Mouse (Mus musculus) forebrain, embryonic 12.5 days (tissue): Measurements from ENCODE around the gene Psmd9. TPM values are rescaled to one million over a fixed set of nuclear protein-coding genes. Genes with fewer than 3 reads are reported as not detected.

ENCODE experiments used
- ATAC-seq: fragments of 200-750 bp; cut with Nextera tagmentation; 2 replicates; pipeline ENCODE4 v1.8.0; 2017; ENCODE audit warnings: moderate TSS enrichment; ENCODE audit not compliant: low FRiP score
- H3K27ac ChIP-seq: fragments of 300-500 bp; sonication (generic); 2 replicates; pipeline ENCODE4 v1.5.1; 2016; ENCODE audit warnings: mild to moderate bottlenecking
- H3K27me3 ChIP-seq: fragments of 300-500 bp; sonication (generic); 2 replicates; pipeline ENCODE4 v1.6.1; 2016; ENCODE audit warnings: mild to moderate bottlenecking
- H3K36me3 ChIP-seq: fragments of 300-500 bp; sonication (generic); replicated peaks from 2 replicates; pipeline ENCODE4 v1.6.1; 2016; ENCODE audit warnings: mild to moderate bottlenecking
- H3K4me1 ChIP-seq: fragments of 300-500 bp; sonication (generic); 2 replicates; pipeline ENCODE4 v1.6.1; 2016
- H3K4me2 ChIP-seq: fragments of 300-500 bp; sonication (generic); 2 replicates; pipeline ENCODE4 v1.6.1; 2016; ENCODE audit warnings: mild to moderate bottlenecking, moderate library complexity
- H3K4me3 ChIP-seq: fragments of 300-500 bp; sonication (generic); replicated peaks from 2 replicates; pipeline ENCODE4 v1.5.1; 2016; ENCODE audit warnings: mild to moderate bottlenecking
- H3K9ac ChIP-seq: fragments of 300-500 bp; sonication (generic); 2 replicates; pipeline ENCODE4 v1.6.1; 2016; ENCODE audit warnings: mild to moderate bottlenecking
- H3K9me3 ChIP-seq: fragments of 300-500 bp; sonication (generic); 2 replicates; pipeline ENCODE4 v1.6.1; 2016
- WGBS: fragments of 180-500 bp; shearing (Covaris S2); methylation state at CpG from one replicate; pipeline ENCODE4 v1.1.7; 2016; 5-methylcytosine and 5-hydroxymethylcytosine counted together
- polyA plus RNA-seq: library from polyadenylated mRNA; unstranded; fragments of >200 nt; fragmentation: Nextera tagmentation; extraction: Ambion mirVana; gene quantifications from 2 replicates; pipeline ENCODE4 v1.2.1, GENCODE M21; 2016

Gene Psmd9
- polyA plus RNA-seq, 1 experiment from 2014 or later, result 71.6 TPM

- H3K4me3 ChIP-seq, result no peak overlapping the region
- ATAC-seq, result no peak
- peaks cover 12% of the 10 kb centered on the region for H3K27me3 ChIP-seq
- H3K9ac ChIP-seq, result no peak overlapping the region
- no peaks in the 10 kb centered on the region for H3K36me3 ChIP-seq
- 44% methylated on average over 23 of the region's 23 CpGs for WGBS
- peak overlapping the region; percentile 77 for H3K27ac ChIP-seq
- H3K4me2 ChIP-seq, result peak overlapping the region; percentile 17; the same call in 1 of the 2 replicates
- H3K9me3 ChIP-seq, result no peaks in the 10 kb centered on the region
- peaks cover 12% of the 10 kb centered on the region for H3K4me1 ChIP-seq
These were observed 87.9 kb downstream of the Psmd9 start for GRCm38 (mm10) chr5:123256841-123257755.

- H3K9me3 ChIP-seq, result no peaks in the 10 kb centered on the region
- H3K4me2 ChIP-seq, result no peak overlapping the region
- no peak overlapping the region for H3K9ac ChIP-seq
- peaks cover 11% of the 10 kb centered on the region; the same call in 1 of the 2 replicates for H3K4me1 ChIP-seq
- ATAC-seq, result no peak
- H3K27ac ChIP-seq, result no peak overlapping the region
- peaks cover 7% of the 10 kb centered on the region; the same call in 1 of the 2 replicates for H3K27me3 ChIP-seq
- H3K4me3 ChIP-seq, result no peak overlapping the region
- H3K36me3 ChIP-seq, result no peaks in the 10 kb centered on the region
- WGBS, result 51% methylated on average over 5 of the region's 5 CpGs
These were observed 89.8 kb downstream of the Psmd9 start for GRCm38 (mm10) chr5:123258990-123259389.

- WGBS, result 83% methylated on average over 8 of the region's 8 CpGs
- Histone ChIP-seq H3K27me3 (no peaks in the 10 kb centered on the region), H3K4me2 (no peak overlapping the region), H3K27ac (no peak overlapping the region), H3K9ac (no peak overlapping the region), H3K36me3 (no peaks in the 10 kb centered on the region), H3K9me3 (no peaks in the 10 kb centered on the region), H3K4me1 (peaks cover 11% of the 10 kb centered on the region; the same call in 1 of the 2 replicates), H3K4me3 (no peak overlapping the region)
- no peak for ATAC-seq
These were observed 91.5 kb downstream of the Psmd9 start for GRCm38 (mm10) chr5:123260698-123261097.

- Histone ChIP-seq H3K9me3 (no peaks in the 10 kb centered on the region), H3K27me3 (no peaks in the 10 kb centered on the region), H3K4me3 (no peak overlapping the region), H3K9ac (no peak overlapping the region), H3K4me1 (no peaks in the 10 kb centered on the region), H3K27ac (no peak overlapping the region), H3K36me3 (no peaks in the 10 kb centered on the region), H3K4me2 (no peak overlapping the region)
- no peak for ATAC-seq
- 79% methylated on average over 3 of the region's 3 CpGs for WGBS
These were observed 97.7 kb downstream of the Psmd9 start for GRCm38 (mm10) chr5:123266909-123267308.

- H3K36me3 ChIP-seq, result no peaks in the 10 kb centered on the region
- WGBS, result 79% methylated on average over 28 of the region's 28 CpGs
- ATAC-seq, result no peak
- no peak overlapping the region for H3K9ac ChIP-seq
- no peak overlapping the region for H3K4me2 ChIP-seq
- H3K27me3 ChIP-seq, result no peaks in the 10 kb centered on the region
- H3K4me1 ChIP-seq, result peaks cover 6% of the 10 kb centered on the region; the same call in 1 of the 2 replicates
- no peaks in the 10 kb centered on the region for H3K9me3 ChIP-seq
- no peak overlapping the region for H3K27ac ChIP-seq
- H3K4me3 ChIP-seq, result no peak overlapping the region
These were observed 99.6 kb downstream of the Psmd9 start for GRCm38 (mm10) chr5:123268477-123269474.

GRCm38 (mm10) chr5:123270917-123271316 lies 101.7 kb downstream of the Psmd9 start:
- peaks cover 13% of the 10 kb centered on the region for H3K4me1 ChIP-seq
- H3K27ac ChIP-seq, result no peak overlapping the region
- H3K4me3 ChIP-seq, result no peak overlapping the region
- ATAC-seq, result no peak
- WGBS, result 80% methylated on average over 11 of the region's 11 CpGs
- no peak overlapping the region for H3K9ac ChIP-seq
- H3K4me2 ChIP-seq, result no peak overlapping the region
- no peaks in the 10 kb centered on the region for H3K9me3 ChIP-seq
- peaks cover 9% of the 10 kb centered on the region; the same call in 1 of the 2 replicates for H3K27me3 ChIP-seq
- H3K36me3 ChIP-seq, result no peaks in the 10 kb centered on the region

- Histone ChIP-seq H3K4me3 (no peak overlapping the region), H3K4me2 (no peak overlapping the region), H3K27me3 (peaks cover 9% of the 10 kb centered on the region; the same call in 1 of the 2 replicates), H3K36me3 (no peaks in the 10 kb centered on the region), H3K9me3 (no peaks in the 10 kb centered on the region), H3K9ac (no peak overlapping the region), H3K27ac (no peak overlapping the region), H3K4me1 (peaks cover 26% of the 10 kb centered on the region)
- 57% methylated on average over 5 of the region's 5 CpGs for WGBS
- ATAC-seq, result peak; percentile 30; the same call in 1 of the 2 replicates
These were observed 103.7 kb downstream of the Psmd9 start for GRCm38 (mm10) chr5:123272927-123273326.

GRCm38 (mm10) chr5:123276636-123277341 lies 107.6 kb downstream of the Psmd9 start:
- H3K27me3 ChIP-seq, result peaks cover 9% of the 10 kb centered on the region; the same call in 1 of the 2 replicates
- peaks cover 26% of the 10 kb centered on the region for H3K4me1 ChIP-seq
- ATAC-seq, result no peak
- no peaks in the 10 kb centered on the region for H3K9me3 ChIP-seq
- 80% methylated on average over 9 of the region's 9 CpGs for WGBS
- H3K27ac ChIP-seq, result peak overlapping the region; percentile 68
- no peak overlapping the region for H3K4me2 ChIP-seq
- no peak overlapping the region for H3K4me3 ChIP-seq
- H3K9ac ChIP-seq, result no peak overlapping the region
- no peaks in the 10 kb centered on the region for H3K36me3 ChIP-seq

GRCm38 (mm10) chr5:123277342-123277701 lies 108.1 kb downstream of the Psmd9 start:
- H3K4me3 ChIP-seq, result no peak overlapping the region

GRCm38 (mm10) chr5:123277704-123278103 lies 108.5 kb downstream of the Psmd9 start:
- peaks cover 9% of the 10 kb centered on the region; the same call in 1 of the 2 replicates for H3K27me3 ChIP-seq
- H3K4me2 ChIP-seq, result no peak overlapping the region
- no peaks in the 10 kb centered on the region for H3K36me3 ChIP-seq
- WGBS, result 85% methylated on average over 4 of the region's 4 CpGs
- ATAC-seq, result no peak
- H3K4me3 ChIP-seq, result no peak overlapping the region
- H3K27ac ChIP-seq, result no peak overlapping the region
- peaks cover 26% of the 10 kb centered on the region for H3K4me1 ChIP-seq
- H3K9me3 ChIP-seq, result no peaks in the 10 kb centered on the region
- no peak overlapping the region for H3K9ac ChIP-seq

More at GRCm38 (mm10) chr5:123277342-123277701, 108.1 kb downstream of the Psmd9 start:
- Histone ChIP-seq H3K4me2 (no peak overlapping the region), H3K27ac (peak overlapping the region; percentile 68), H3K36me3 (no peaks in the 10 kb centered on the region), H3K9ac (no peak overlapping the region), H3K27me3 (peaks cover 9% of the 10 kb centered on the region; the same call in 1 of the 2 replicates), H3K4me1 (peaks cover 26% of the 10 kb centered on the region), H3K9me3 (no peaks in the 10 kb centered on the region)
- peak; percentile 55; the same call in 1 of the 2 replicates for ATAC-seq
- WGBS, result 27% methylated on average over 7 of the region's 7 CpGs

- H3K4me1 ChIP-seq, result peaks cover 20% of the 10 kb centered on the region
- H3K4me2 ChIP-seq, result no peak overlapping the region
- H3K4me3 ChIP-seq, result no peak overlapping the region
- H3K36me3 ChIP-seq, result no peaks in the 10 kb centered on the region
- no peak overlapping the region for H3K27ac ChIP-seq
- H3K9me3 ChIP-seq, result no peaks in the 10 kb centered on the region
- no peak overlapping the region for H3K9ac ChIP-seq
- H3K27me3 ChIP-seq, result peaks cover 9% of the 10 kb centered on the region; the same call in 1 of the 2 replicates
- no peak for ATAC-seq
- WGBS, result 96% methylated on average over 4 of the region's 4 CpGs
These were observed 110.0 kb downstream of the Psmd9 start for GRCm38 (mm10) chr5:123279248-123279647.
